Mouse (Mus musculus) megakaryocyte, embryonic 14.5 days (primary cell): ENCODE measurements around the gene Jam3.

ENCODE experiments used
- FLI1 ChIP-seq: IDR thresholded peaks from 2 replicates; pipeline ENCODE4 v1.6.1; 2012; ENCODE audit warnings: low read length, inconsistent platforms, mixed read lengths
- GATA1 ChIP-seq: IDR thresholded peaks from 3 replicates; pipeline ENCODE4 v1.6.1; 2012; ENCODE audit warnings: mixed read lengths, low read length, inconsistent platforms, borderline replicate concordance

DNA sequence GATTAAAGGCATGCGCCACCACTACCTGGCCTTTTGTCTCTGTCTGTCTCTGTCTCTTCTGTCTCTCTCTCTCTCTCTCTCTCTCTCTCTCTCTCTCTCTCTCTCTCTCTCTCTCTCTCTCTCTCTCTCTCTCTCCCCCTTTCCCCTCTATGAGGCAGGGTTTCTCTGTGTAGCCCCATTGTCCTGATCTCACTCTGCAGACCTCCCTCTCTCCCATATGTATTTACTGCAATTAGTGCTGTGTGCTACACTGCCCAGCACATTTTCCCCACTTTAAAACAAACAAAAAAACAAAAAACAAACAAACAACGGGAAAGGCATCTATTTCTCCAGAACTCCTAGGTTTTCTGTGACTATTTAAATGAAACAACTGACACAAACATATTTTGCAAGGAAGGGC lies 18.4 kb upstream of the Jam3 start:
- no peak for TF ChIP-seq FLI1
- TF ChIP-seq GATA1, result no peak
